Mouse (Mus musculus): ENCODE data around the gene Cntrob. TPM values are rescaled to one million over a fixed set of nuclear protein-coding genes. Genes with fewer than 3 reads are reported as not detected.

The Cntrob gene
- polyA plus RNA-seq, 1 experiment from 2014 or later = 44.2 TPM

DNA sequence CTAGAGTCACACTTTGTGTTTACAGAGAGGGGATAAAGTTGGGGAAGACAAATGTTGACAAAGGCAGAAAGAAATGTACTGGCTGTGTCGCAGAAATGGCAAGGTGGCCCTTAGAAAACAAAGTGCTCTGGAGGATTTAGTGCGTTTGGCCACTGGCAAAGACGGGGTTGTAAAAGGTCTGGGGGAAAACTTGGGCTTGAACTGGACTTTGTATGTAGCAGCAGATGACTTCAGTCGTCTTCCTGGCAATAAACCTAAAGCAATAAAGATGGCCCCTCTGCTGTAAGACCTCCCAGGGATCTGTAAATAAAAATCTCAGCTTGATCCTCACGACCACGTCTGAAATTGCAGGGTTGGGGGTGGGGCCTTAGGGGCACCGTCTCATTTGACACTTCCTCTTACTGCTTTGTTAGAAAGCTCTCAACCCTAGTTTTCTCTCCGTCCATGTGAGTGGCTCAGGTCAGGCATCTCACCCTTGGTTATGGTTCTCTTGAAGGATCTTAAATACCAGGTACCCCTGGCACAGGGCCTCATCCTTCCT is 9.2 kb upstream of the Cntrob start:
- Histone ChIP-seq H3K36me3 (replicated peaks) (no peaks in the 10 kb centered on the region), H3K9me3 (no peaks in the 10 kb centered on the region), H3K27ac (peak overlapping the region; percentile 86), H3K4me3 (peak overlapping the region; percentile 59), H3K27me3 (ENCODE audit: poor library complexity, severe bottlenecking) (peaks cover 42% of the 10 kb centered on the region), H3K4me1 (peaks cover 26% of the 10 kb centered on the region)
- DNase-seq (ENCODE audit: extremely low spot score, low spot score) = no peak
- WGBS = 36% methylated on average over 8 of the region's 8 CpGs

DNA sequence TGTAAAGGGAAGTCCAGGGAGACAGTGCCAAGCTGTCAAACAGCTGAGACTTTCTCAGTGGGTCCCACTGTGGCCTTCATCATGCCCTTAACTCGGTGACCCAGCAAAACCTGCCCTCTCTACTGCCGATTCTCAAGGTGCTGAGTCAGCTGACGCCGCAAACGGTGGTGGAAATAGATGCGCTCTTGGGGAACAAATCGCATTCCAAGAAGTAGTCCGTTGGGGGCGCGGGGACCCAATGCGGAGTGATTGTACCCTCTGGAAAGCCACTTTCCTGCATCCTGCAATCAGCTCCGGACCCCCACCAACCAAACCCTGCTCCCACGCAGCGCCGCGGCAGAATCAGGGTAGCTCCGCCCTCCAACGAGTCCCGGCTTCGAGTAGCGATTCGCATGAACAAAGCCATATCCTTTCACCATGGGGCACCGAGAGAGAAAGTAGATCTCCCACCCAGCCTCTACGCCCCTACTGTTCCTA is 8.4 kb upstream of the Cntrob start:
- 1% methylated on average over 24 of the region's 24 CpGs for WGBS

DNA sequence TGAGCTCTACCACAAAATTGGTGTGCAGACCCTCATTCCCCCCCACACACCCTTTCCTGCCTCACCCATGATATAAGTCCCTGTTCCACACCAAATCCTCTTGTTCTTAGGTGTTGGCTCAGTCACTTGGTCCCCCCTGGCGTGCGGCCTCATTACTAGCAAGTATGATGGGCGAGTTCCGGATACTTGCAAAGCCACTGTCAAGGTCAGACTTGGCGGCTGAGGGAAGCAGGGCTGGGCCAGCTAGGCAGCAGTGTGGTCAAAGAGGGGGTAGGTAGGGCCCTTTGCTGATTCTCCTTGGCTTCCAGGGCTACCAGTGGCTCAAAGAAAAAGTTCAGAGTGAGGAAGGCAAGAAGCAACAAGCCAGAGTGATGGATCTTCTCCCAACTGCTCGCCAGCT is 7.6 kb upstream of the Cntrob start:
- DNase-seq (ENCODE audit: extremely low spot score, low spot score) = no peak
- Histone ChIP-seq H3K27ac (peak overlapping the region; percentile 9), H3K4me3 (peak overlapping the region; percentile 59; the same call in 1 of the 2 replicates), H3K36me3 (replicated peaks) (no peaks in the 10 kb centered on the region), H3K9me3 (no peaks in the 10 kb centered on the region), H3K27me3 (ENCODE audit: poor library complexity, severe bottlenecking) (peaks cover 55% of the 10 kb centered on the region), H3K4me1 (peaks cover 42% of the 10 kb centered on the region)
- WGBS = 93% methylated on average over 6 of the region's 6 CpGs

More for the DNA sequence above, 8.4 kb upstream of the Cntrob start:
- H3K36me3 ChIP-seq (replicated peaks) = no peaks in the 10 kb centered on the region
- peaks cover 47% of the 10 kb centered on the region for H3K27me3 ChIP-seq (ENCODE audit: poor library complexity, severe bottlenecking)
- H3K27ac ChIP-seq = peak overlapping the region; percentile 86
- peak; percentile 78 for DNase-seq (ENCODE audit: extremely low spot score, low spot score)
- H3K4me1 ChIP-seq = peaks cover 34% of the 10 kb centered on the region
- H3K9me3 ChIP-seq = no peaks in the 10 kb centered on the region
- H3K4me3 ChIP-seq = peak overlapping the region; percentile 59

DNA sequence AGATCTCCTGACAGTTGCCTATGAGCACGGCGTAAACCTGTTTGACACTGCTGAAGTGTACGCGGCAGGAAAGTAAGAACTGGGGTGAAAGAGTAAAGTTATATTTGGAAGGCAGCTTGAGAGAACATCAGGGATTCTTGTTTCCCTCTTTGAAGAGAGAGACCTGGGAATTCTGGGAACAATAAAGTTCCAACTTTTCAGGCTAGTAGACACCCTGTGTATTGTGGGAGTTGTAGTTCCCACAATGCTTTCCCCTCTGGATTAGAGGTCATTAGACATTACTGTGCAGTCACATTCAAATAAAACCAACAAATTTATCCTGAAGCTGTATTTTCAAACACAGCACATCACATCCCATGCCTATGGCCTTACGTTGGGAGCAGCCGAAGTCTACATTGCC is 4.9 kb upstream of the Cntrob start:
- Histone ChIP-seq H3K4me3 (no peak overlapping the region), H3K27me3 (ENCODE audit: poor library complexity, severe bottlenecking) (peaks cover 60% of the 10 kb centered on the region), H3K4me1 (peaks cover 65% of the 10 kb centered on the region), H3K36me3 (replicated peaks) (no peaks in the 10 kb centered on the region), H3K27ac (no peak overlapping the region), H3K9me3 (no peaks in the 10 kb centered on the region)
- DNase-seq (ENCODE audit: extremely low spot score, low spot score) = no peak
- WGBS = 92% methylated on average over 6 of the region's 6 CpGs

DNA sequence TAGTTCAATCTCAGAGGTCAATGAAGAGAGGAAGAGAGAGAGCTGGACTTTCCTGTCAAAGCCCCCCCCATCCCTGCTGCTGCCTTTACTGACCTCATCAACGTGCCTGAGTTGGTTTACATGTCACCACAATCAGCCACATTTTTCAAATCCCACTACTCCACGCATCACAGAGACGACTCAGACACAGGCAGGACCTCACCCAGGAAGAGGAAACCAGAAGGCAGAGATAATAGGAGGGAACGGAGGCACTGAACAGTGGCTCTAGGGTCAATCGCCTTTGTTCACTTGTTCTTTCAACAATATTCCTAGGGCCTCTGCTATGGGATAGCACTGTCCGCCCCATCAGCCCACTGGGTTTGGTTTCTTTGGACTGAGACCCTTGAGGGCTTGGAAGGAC is 4.1 kb upstream of the Cntrob start:
- H3K27ac ChIP-seq = no peak overlapping the region
- DNase-seq (ENCODE audit: extremely low spot score, low spot score) = no peak
- peaks cover 60% of the 10 kb centered on the region for H3K27me3 ChIP-seq (ENCODE audit: poor library complexity, severe bottlenecking)
- 49% methylated on average over 6 of the region's 6 CpGs for WGBS
- no peaks in the 10 kb centered on the region for H3K9me3 ChIP-seq
- H3K4me3 ChIP-seq = no peak overlapping the region; the same call in 1 of the 2 replicates
- H3K4me1 ChIP-seq = peaks cover 65% of the 10 kb centered on the region
- H3K36me3 ChIP-seq (replicated peaks) = no peaks in the 10 kb centered on the region

DNA sequence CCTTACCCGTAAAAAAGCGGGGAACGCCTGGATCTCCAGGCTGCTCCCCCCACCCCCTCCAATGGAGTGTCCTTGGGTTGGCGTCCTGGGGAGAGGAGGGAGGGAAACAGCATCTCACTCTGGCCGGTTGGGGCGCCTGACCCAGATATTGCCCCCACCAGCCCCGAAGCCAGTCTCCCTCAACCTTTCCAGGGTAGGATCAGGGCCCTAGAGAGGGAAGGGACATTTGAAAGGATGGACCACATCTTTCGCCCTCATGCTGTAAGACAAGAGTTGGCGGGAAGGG is 3.5 kb upstream of the Cntrob start:
- H3K4me1 ChIP-seq = peaks cover 65% of the 10 kb centered on the region

DNA sequence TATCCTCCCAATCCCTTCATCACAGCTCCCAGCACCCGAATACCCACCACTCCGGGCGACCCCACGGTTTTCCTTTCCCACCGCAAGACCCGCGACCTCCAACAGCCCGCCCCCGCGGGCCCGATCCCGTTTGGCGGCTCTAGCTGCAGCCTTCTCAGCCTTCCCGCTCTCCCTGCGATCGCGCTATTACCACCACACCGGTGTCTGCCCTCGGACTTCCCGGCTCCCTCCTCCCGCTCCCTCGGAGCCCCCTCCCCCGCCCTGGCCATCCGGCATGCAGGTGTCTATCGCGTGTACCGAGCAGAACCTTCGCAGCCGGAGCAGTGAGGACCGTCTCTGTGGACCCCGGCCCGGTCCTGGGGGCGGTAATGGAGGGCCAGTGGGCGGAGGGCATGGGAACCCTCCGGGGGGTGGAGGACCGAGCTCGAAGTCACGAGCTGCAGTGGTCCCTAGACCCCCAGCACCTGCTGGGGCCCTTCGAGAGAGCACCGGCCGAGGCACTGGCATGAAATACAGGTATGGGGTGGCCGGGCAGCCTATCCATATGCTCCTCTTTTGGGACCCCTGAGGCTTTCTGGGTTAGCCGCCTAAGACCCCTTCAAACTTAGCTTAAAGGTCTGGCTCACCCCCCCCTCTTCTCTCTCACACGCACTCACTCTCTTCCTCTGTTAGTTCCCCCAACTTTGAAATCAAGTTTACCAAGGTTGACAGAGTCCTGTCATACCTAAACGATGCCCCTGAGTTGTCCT is 3.0 kb upstream of the Cntrob start:
- WGBS = 1% methylated on average over 45 of the region's 45 CpGs
- Histone ChIP-seq H3K27ac (peak overlapping the region; percentile 76), H3K4me3 (peak overlapping the region; percentile 77), H3K36me3 (replicated peaks) (no peaks in the 10 kb centered on the region), H3K4me1 (peaks cover 65% of the 10 kb centered on the region), H3K9me3 (no peaks in the 10 kb centered on the region), H3K27me3 (ENCODE audit: poor library complexity, severe bottlenecking) (peaks cover 59% of the 10 kb centered on the region)
- no peak for DNase-seq (ENCODE audit: extremely low spot score, low spot score)

More for the DNA sequence above, 3.5 kb upstream of the Cntrob start:
- H3K9me3 ChIP-seq = no peaks in the 10 kb centered on the region
- peaks cover 60% of the 10 kb centered on the region for H3K27me3 ChIP-seq (ENCODE audit: poor library complexity, severe bottlenecking)
- peak overlapping the region; percentile 77 for H3K4me3 ChIP-seq
- H3K36me3 ChIP-seq (replicated peaks) = no peaks in the 10 kb centered on the region
- DNase-seq (ENCODE audit: extremely low spot score, low spot score) = no peak
- 7% methylated on average over 9 of the region's 9 CpGs for WGBS
- H3K27ac ChIP-seq = no peak overlapping the region

DNA sequence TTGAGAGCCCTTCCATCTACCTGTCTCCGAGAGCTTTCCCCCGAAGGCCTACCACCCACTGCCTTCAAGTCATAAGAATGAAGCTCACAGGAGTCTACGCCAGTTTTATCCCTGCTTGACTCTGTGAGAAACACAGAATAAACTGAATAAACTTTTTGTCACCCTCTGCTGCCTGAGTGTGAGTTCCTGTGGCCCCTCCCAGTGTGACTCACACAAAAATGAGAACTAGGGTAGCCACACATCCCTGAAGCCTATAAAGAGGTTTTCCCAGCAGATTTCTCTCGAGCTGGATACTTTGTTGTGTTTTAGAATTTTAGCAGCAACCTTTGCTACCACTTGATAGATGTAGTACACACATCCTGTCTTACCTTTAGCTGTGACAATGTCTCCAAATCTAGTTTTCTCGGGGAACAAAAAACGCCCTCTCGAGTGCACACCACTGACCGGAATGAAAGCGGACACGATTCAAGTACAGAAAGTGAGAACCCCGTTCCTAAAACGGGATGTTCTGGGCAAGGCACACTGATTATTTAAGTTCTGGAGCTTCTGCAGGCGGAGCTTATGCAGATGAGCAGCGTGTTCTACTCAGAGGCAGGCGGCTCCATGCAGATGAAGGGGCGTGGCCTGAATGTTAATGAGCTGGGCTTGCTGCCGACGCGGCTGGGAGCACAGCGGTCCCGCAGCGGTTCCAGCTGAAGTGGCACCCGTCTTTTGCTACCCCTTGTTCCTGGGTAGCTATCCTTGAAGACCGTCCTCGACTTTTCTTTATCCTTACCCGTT is 2.2 kb upstream of the Cntrob start, which contains the start of gene Kcnab3:
TSS of gene Kcnab3 (plus strand) at position 631 of the 780 bp plus-strand sequence.
- peak; percentile 82 for DNase-seq (ENCODE audit: extremely low spot score, low spot score)
- H3K27ac ChIP-seq = peak within 1 kb of the TSS; percentile 76

DNA sequence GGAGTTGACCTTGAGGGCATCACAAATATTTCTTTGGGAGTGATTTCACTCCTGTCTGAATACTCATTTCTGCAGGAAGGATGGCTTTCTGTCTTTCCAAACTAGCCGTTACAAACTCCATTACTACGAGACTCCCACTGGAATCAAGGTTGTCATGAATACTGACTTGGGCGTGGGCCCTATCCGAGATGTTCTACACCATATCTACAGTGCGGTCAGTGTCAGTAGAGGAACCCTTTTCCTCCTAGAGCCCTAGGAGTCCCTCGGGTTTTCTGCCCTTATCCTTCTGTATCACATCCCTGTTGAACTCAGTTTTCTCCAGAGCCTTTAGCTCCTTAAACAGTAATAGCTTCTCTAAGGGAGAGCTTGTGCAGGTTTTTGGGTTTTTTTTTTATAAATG is 1.2 kb upstream of the Cntrob start:
- H3K9me3 ChIP-seq = no peaks in the 10 kb centered on the region
- H3K4me3 ChIP-seq = peak overlapping the region; percentile 77
- peaks cover 41% of the 10 kb centered on the region for H3K27me3 ChIP-seq (ENCODE audit: poor library complexity, severe bottlenecking)
- H3K27ac ChIP-seq = 0 out of 2 replicates have a peak overlapping the region, but pooled peaks have one; percentile 97
- WGBS = 82% methylated on average over 6 of the region's 6 CpGs
- peaks cover 66% of the 10 kb centered on the region for H3K4me1 ChIP-seq
- DNase-seq (ENCODE audit: extremely low spot score, low spot score) = no peak
- H3K36me3 ChIP-seq (replicated peaks) = peaks cover 15% of the 10 kb centered on the region

More for the DNA sequence above, 2.2 kb upstream of the Cntrob start, which contains the start of gene Kcnab3:
- WGBS = 14% methylated on average over 26 of the region's 26 CpGs
- H3K36me3 ChIP-seq (replicated peaks) = peaks cover 5% of the 10 kb centered on the region
- H3K27me3 ChIP-seq (ENCODE audit: poor library complexity, severe bottlenecking) = peaks cover 52% of the 10 kb centered on the region
- H3K9me3 ChIP-seq = no peaks in the 10 kb centered on the region
- H3K4me3 ChIP-seq = peak within 1 kb of the TSS; percentile 77
- peaks cover 63% of the 10 kb centered on the region for H3K4me1 ChIP-seq

DNA sequence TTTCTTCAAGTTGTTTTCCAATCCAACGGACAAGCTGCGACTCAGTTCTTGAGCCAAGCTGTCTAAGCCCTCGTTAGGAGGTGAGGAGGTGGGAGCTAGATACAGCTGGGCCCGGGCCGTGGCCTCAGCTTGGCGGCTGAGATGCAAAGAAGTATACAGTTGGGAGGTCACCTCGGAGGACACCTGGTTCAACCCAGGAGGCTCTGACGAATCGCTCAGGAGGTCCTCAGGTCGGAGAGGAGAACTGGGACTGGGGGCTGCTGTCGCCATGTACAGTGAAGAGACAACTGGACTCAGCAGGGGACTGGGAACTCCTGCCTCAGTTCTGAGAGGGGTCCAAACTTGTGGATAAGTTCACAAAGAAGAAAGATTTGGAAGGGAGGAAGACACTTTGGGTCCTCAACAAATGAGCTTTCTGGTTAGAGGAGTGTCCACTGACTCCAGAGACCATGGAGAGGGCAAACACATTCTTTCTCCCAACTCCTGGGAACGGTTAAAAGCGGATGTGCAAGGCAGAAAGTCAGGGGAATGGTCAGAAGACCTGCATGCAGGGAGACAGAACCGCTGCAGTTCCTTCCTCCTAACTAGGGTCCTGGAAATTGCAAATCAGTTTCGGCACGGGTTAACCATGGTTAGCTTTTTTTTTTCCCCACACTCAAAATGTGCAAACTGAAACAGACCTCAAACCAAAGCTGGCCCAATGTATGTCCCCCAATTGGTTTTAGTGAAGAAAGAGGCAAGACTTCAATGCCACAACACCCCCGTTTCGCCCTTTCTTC is 693 bp downstream of the Cntrob start:
- no peak for DNase-seq (ENCODE audit: extremely low spot score, low spot score)
- 33% methylated on average over 18 of the region's 18 CpGs for WGBS
- peaks cover 65% of the 10 kb centered on the region for H3K4me1 ChIP-seq
- H3K36me3 ChIP-seq (replicated peaks) = peaks cover 34% of the 10 kb centered on the region
- H3K27me3 ChIP-seq (ENCODE audit: poor library complexity, severe bottlenecking) = peaks cover 22% of the 10 kb centered on the region
- H3K9me3 ChIP-seq = no peaks in the 10 kb centered on the region
- H3K4me3 ChIP-seq = peak overlapping the region; percentile 77
- H3K27ac ChIP-seq = peak overlapping the region; percentile 97

DNA sequence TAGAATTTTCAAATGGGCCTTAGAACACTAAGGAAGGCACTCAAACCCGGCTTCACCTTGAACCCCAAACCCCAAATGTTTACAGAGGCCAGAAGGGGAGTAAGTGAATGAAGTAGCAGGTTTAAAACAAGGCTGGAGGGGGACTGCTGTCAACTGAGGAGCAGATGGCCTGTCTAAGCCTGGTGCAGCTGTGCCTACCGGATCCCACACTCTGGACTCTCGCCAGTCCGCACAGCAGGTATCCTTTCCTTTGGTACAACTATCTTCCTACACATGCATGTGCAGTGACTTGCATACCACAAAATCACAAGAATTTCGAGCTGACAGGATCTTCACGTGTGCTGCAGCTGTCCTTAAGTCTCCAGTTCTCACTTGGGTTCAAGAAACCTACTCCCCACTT is 1.6 kb downstream of the Cntrob start:
- peak overlapping the region; percentile 77 for H3K4me3 ChIP-seq
- H3K9me3 ChIP-seq = no peaks in the 10 kb centered on the region
- 78% methylated on average over 6 of the region's 6 CpGs for WGBS
- H3K36me3 ChIP-seq (replicated peaks) = peaks cover 43% of the 10 kb centered on the region
- H3K27me3 ChIP-seq (ENCODE audit: poor library complexity, severe bottlenecking) = peaks cover 13% of the 10 kb centered on the region
- no peak for DNase-seq (ENCODE audit: extremely low spot score, low spot score)
- H3K4me1 ChIP-seq = peaks cover 56% of the 10 kb centered on the region
- peak overlapping the region; percentile 97; the same call in 1 of the 2 replicates for H3K27ac ChIP-seq

DNA sequence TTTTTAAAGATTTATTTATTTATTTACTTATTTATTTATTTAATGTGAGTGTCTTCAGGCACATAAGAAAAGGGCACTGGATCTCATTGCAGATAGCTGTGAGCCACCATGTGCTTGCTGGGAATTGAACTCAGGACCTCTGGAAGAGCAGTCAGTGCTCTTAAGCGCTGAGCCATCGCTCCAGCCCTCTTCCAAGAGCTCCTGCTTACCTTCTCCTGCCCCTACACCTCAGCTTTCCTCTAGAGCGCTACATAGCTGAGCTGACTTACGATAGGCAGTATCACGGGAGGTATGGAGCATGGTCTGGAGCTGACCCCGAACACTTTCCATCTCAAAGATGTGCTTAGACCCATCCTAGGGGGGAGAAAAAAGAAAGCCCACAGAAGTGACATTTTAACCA is 2.0 kb downstream of the Cntrob start:
- peak overlapping the region; percentile 77 for H3K4me3 ChIP-seq
- WGBS = 96% methylated on average over 6 of the region's 6 CpGs
- H3K4me1 ChIP-seq = peaks cover 52% of the 10 kb centered on the region

More for the DNA sequence above, 2.0 kb downstream of the Cntrob start:
- peaks cover 47% of the 10 kb centered on the region for H3K36me3 ChIP-seq (replicated peaks)
- no peak for DNase-seq (ENCODE audit: extremely low spot score, low spot score)
- 0 out of 2 replicates have a peak overlapping the region, but pooled peaks have one; percentile 97 for H3K27ac ChIP-seq
- no peaks in the 10 kb centered on the region for H3K9me3 ChIP-seq
- H3K27me3 ChIP-seq (ENCODE audit: poor library complexity, severe bottlenecking) = peaks cover 9% of the 10 kb centered on the region

Data from forebrain, embryonic 10.5 days (tissue).